Mouse (Mus musculus) mouse embryonic stem cell (cell line): ENCODE data around the gene Ccnd1.

Experiments
- in situ Hi-C, 2 experiments: fragments of 300-500 bp; cut with MboI; formaldehyde crosslinking; loops; 1 replicate in 1 of 2; 3 replicates in 1 of 2; pipeline ENCODE4 v1.14.3; 2019 to 2020; ENCODE audit warnings: low sequenced_read_pairs in 2 of 2, low pct_unique_long_range_greater_than_20kb in 1 of 2, mixed read lengths in 1 of 2; ENCODE audit not compliant: unreplicated experiment in 1 of 2

Ccnd1 gene

DNA sequence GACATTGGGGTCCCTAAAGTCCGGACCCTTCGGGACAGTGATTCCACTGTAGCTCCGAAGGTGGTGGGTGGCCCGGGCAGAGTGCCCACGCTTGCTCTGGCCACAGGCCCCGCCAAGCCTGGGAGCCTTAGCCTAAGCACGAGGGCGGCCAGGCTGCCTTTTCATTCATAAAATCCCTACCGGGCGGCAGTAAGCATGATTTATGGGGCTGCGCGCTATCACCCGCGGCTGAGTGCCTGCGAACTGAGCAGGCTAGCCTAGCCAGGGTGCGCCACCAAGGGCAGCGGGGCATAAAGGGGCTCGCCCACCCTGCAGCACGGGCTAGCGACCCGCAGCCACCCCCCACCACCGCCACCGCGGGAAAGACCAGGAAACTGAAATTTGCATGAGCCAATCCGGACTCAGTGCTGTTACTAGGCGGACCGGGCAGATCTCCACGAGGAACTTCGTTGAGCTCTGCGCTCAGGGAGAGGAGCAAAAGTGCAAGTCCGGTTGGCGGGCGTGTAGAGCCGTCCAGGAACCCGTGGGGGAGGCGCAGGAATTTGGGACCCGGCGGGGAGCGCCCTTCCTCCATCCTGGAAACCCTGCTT lies 1.6 kb upstream of the Ccnd1 start:
- in situ Hi-C loops: no loop called here

DNA sequence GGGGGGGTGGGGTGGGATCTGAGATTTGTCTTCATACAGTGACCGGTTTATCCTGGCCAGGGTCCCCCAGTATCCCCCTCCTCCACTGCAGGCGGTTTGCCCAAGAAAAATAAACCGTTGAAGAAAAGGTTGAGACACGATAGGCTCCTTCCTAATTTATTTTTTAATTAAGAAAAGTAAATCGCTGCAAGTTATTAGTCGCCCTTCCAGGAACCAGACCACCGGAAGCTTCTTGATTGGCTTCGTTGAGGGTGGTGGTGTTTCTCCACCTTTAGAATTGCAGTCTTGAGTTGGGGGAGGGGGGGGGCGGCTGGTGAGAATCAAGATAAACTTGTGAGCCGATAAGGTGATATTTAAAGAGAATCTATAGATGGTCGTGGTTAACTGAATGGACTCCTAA lies 860 bp upstream of the Ccnd1 start:
- in situ Hi-C loops: no loop called here

DNA sequence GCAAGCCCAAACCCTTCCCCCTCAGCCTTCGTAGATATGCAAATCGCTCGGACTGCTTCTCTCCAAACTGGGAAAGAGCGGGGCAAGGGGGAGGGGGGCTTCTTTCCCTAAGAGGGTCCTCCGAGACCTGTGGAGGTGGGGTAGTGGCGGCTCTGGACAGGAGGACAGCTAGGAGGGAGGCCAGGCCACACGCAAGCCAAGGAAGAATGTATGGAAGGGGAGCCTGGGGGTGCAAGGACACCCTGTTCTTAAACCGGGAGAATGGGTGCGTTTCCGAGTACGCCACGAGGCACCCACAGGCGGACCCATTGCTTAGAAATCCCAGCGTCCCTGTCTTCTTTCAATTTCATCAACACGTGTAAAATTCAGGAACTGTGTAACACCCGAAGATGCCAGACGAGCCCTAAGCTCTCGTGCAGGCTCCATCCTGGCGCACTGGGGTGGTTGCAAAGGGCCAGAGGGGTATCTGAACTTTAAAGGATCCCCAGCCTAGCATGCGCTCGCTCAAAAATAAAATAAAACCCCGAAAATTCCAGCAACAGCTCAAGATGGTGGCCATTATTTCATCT lies 362 bp upstream of the Ccnd1 start:
- in situ Hi-C loops: no loop called here

DNA sequence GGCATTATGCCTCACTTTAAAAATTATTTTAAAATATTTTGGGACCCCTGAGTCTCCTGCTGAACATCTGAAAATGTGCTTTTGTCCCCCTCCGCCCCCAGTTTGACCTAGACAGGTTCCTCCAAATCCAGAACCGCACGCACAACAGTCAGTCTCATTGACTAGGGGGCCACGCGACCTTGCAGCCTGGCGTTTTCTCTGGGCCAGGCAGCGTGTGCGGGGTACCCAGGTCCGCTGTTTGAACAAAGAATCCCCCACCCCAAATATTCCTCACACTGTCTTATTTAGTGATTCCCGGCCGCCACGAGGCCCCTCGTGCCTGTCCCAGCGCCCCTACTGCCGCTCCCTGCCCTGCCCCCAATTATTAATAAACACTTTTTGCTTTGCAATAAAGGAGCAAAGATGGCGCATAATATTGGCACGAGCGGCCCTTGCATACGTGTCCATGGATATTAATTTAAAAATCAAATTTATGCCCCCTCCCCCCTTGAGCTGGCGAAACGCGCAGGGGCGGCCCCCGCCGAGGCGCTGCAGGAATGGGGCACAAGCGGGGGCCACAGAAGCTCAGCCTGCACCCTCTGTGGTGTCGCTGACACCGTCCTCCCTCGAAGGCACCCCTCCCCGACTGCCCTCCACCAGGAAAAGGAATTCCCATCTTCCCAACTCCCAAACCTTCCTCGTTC lies 923 bp downstream of the Ccnd1 start:
- in situ Hi-C loops: loop anchor here (5.0 to 10.0 kb wide), 3 partner anchors 176 to 303 kb away; no protein-coding TSS in a partner anchor

DNA sequence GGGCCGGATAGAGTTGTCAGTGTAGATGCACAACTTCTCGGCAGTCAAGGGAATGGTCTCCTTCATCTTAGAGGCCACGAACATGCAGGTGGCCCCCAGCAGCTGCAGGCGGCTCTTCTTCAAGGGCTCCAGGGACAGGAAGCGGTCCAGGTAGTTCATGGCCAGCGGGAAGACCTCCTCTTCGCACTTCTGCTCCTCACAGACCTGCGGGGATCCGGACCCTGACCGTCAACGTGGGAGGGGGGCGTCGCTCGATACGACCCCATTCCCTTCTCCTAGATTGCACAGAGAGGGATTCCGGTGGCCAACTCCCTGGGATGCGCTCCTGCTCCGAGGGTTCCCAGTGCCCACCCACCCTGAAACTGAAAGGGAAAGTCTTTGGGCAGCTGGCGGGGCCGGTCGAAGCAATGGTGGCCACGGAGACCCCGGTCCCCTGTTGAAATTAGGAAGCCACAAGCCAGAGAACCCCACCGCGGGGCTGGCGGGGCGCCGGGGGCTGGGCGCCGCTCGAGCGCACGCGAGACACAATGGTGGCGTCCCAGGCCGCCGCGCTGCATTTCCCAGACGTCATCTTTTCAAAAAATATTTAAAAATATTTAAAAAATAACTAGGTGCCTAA lies 1.7 kb downstream of the Ccnd1 start:
- in situ Hi-C loops: loop anchor here (5.0 to 10.0 kb wide), 3 partner anchors 177 to 304 kb away; no protein-coding TSS in a partner anchor

DNA sequence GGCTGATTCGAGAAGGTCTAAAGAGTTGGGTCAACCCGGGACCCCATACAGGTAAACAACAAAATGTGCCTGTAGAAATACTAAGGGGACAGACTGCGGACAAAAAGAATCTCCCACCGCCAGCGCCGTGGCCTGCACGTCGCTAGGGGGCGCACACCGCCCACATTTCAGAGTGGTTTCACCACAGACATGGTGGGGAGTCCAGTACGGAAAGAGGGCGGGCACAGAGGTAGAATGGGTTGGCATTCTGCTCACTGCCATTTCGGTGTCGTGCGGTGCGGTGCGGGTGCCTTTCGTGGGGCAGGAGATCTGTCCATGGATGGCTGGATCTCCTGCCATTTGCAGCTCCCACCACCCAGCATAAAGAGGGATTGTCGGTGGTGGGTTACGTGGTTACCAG lies 2.2 kb downstream of the Ccnd1 start:
- in situ Hi-C loops: loop anchor here (5.0 to 10.0 kb wide), 3 partner anchors 177 to 305 kb away; no protein-coding TSS in a partner anchor

DNA sequence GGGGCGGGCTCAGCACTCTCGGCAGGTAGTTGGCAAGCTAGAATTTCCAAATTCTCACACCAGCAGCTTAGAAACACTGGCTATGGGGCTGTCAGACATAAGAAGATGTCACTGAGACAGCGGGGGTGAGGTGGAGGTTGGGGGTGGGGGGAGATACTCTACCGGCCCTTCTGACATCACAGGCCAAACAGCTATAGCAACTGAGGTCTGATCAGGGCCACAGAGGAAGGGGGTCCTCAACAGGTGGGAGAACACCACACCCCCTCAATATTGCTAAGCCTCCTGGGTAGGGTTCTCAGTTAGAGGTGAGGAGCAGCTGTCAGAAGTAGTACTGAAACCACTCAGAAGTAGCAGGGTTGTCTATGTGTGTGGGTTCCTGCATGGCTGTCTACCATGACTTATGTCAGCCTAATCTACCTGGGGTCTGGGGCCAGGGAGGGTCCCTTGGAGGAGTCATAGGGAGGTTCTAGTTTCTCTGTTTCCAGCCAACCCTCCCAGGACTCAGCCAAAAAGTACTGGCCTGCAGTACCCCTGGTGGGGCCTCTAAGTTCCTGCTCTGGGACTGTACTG lies 3.3 kb downstream of the Ccnd1 start:
- in situ Hi-C loops: loop anchor here (5.0 to 10.0 kb wide), 3 partner anchors 178 to 306 kb away; no protein-coding TSS in a partner anchor

DNA sequence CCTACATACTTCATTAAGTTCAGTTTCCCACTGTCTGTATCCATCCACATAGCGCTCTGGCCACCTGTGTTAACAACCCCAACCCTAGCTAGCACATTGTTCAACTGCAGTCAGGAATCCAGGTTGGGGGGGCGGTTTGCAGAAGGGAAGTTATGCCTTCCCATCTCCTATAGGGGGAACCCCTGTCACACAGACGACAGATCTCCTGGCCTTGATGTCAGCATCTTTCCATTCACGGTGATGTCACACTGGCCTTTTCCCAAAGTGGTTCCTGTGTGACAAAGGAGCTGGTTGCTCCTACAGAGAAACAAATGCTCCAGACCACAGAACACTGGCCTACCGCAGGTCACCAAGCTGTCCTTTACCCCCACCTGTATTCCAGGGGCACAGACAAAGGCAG lies 4.2 kb downstream of the Ccnd1 start:
- in situ Hi-C loops: loop anchor here (5.0 to 10.0 kb wide), 3 partner anchors 179 to 307 kb away; no protein-coding TSS in a partner anchor

DNA sequence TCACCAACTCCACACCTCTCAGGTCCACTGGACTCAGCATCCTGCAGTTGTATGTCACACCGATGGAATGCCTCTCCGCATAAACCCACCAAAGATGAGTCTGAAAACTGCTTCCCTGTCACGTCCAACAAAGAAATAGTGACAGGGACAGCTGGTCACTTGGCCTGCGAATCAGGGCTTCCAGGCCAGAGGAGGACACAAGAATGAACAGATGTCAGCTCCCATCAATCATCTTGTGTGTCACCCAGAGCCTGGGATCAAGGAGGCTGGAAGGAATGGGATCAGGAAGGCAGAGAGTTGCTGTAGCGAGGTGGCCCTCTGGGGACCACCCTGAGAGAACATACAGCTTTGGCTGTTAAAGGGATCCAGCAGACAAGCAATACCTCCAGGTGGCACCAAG lies 4.8 kb downstream of the Ccnd1 start:
- in situ Hi-C loops: loop anchor here (5.0 to 10.0 kb wide), 3 partner anchors 180 to 307 kb away; no protein-coding TSS in a partner anchor

DNA sequence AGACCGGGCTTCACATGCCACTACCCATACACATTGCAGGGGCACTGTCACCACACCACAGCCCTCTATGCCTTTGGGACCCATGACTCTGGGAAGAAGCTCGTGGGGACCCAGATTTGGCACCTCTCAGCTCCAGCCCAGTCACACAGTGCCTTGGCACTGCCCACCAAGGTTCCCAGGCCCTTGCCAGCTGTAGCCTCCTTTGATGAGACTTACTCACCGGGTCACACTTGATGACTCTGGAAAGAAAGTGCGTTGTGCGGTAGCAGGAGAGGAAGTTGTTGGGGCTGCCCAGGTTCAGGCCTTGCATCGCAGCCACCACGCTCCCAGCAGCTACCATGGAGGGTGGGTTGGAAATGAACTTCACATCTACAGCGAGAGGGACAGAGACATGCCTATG lies 5.9 kb downstream of the Ccnd1 start:
- in situ Hi-C loops: loop anchor here in 1 of 2 experiments (10.0 kb wide), 1 partner anchor 181 kb away; no protein-coding TSS in a partner anchor

DNA sequence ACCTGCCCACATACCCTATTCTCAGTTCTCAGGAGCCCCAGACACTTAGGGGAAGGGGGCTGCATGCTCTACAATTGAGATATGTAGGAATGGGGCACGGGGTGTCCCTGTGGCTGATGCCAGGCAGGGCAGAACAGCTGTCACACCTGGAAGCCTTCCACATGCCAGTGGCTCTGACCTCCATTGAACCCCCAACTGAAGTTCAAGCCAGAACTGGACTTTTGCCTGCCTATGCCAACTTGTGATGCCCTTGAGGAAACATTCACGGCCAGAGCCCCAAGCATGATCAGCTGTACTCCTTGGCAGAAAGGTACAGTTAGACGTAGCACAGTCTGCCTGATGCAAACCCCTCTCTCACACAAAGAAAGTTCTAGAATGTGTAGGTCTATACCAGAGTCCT lies 6.4 kb downstream of the Ccnd1 start:
- in situ Hi-C loops: loop anchor here in 1 of 2 experiments (10.0 kb wide), 1 partner anchor 181 kb away; no protein-coding TSS in a partner anchor

DNA sequence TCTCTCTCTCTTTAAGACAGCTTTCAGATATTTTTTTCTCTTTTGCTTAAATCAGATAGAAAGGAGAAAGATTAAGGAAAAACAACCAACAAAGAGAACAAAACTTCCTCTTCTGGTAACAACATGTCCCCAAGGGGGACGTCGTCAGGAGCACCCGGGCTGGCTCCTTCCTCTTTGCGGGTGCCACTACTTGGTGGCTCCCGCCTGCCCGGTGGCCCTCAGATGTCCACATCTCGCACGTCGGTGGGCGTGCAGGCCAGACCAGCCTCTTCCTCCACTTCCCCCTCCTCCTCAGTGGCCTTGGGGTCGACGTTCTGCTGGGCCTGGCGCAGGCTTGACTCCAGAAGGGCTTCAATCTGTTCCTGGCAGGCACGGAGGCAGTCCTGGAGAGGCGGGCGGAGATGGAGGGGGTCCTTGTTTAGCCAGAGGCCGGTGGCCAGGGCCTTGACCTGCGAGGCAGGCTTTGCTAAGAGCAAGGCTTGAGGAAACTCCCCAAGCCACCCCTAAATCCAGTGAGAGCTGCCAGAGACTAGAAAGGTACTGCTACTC lies 7.3 kb downstream of the Ccnd1 start:
- in situ Hi-C loops: loop anchor here in 1 of 2 experiments (10.0 kb wide), 1 partner anchor 182 kb away; no protein-coding TSS in a partner anchor

DNA sequence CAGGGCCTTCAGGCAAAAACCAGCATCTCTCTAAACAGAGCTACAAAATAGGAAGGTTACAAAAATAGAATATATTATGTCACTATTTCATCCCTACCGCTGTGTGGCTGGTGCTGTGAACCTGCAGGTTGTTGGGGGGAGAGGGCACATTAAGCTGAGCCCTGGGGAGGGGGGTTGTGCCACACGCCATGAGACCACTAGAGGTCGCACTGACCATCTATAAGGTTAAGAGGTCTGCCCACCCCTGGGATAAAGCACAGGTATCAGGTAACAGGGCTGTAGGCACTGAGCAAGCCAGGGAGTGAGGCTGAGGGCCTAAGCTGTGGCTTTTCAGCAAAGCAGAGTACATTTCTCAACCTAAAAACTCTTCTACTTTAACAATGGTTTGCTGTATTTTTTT lies 7.9 kb downstream of the Ccnd1 start:
- in situ Hi-C loops: loop anchor here in 1 of 2 experiments (10.0 kb wide), 1 partner anchor 183 kb away; no protein-coding TSS in a partner anchor

DNA sequence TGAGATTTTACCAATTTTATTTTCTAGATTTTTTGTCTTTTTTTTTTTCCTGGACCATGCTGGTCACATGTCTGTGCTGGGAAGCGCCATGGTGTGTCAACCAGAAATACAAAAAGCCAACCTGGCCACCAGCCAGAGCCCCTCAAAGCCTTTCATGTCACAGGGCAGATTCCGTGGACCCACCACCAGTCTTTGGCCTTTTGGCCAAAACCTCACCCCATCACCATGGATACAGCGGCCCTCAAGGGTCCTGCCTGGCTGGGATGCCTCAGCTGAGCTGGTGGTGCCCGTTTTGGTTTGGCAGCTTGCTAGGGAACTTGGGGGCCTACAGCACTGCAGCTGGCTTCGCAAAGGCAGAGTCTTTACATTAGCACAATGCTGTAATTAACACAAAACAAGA lies 9.8 kb downstream of the Ccnd1 start:
- in situ Hi-C loops: loop anchor here in 1 of 2 experiments (10.0 kb wide), 1 partner anchor 185 kb away; no protein-coding TSS in a partner anchor

DNA sequence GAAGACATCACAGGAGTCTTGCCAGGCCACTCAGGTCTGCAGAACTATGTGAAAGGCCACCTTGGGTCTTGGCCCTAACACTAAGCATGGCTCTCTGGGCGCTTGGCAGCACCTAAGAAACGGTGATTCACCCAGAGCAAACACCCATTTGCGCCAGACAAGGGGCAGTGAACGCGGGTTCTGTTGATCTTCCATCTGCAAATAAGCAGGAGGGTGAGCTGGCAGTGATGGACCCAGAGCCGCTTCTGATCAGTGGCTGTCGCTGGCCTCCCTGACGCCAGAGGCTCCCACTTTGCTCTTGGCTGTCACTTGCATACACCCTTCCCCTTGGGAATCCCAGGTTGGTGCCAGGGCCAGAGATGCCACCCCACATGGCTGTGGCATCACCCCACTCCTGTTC lies 10.2 kb downstream of the Ccnd1 start:
- in situ Hi-C loops: no loop called here

DNA sequence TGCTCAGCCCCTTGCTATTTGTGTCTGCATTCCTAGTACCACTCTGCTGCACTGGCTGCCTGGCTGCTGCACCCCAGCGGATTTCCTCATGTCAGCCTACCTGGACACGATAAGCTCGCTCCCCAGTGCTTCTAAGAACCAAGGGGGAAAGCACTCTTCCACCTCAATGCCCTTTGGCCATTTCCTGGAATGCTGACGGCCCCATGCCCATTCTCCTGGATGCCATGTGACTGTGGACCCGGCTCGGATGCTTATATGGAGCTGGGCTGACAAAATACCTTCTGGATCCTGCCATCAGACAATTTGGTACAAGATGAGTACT lies 10.9 kb downstream of the Ccnd1 start:
- in situ Hi-C loops: no loop called here

DNA sequence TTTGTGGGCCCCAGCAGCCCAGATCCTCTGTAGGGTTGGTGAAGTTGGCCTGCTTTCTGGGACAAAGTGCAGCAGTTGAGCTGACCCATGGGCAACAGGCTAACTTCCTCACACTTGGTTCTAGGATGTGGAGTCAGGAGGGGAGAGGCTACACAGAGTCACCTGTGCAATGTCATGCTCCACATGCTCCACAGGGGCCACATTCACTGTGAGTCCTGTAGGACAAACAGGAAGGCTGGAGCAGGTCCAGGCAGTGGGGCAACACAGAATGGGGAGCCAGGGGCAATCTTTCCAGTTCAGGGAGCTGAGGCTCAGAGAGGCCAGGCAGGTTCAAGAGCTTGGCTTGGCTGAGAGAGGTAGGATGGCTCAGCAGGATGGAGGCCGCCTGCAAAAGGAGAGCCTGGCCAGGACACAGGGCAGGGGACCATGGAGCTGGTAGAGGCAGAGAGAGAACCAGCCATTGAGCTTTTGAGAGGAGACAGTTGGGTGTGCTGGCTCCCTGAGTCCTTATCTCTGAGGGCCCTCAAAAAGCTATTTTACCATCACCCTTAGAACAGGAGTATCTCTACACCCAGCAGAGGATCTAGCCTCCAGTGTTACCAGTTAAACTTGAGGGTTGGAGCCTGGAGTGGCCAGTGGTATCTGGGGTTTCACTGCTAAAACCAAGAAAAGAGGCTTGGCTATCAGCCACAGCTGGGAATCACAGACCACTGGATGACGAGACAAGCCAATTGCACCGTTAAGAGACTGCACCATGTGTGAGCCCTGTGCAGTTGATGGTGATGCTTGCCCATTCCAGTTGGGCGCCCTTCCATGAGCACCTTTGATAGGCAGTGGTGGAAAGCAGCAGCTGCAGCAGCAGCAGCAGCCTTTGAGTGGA lies 11.5 kb downstream of the Ccnd1 start:
- in situ Hi-C loops: no loop called here

DNA sequence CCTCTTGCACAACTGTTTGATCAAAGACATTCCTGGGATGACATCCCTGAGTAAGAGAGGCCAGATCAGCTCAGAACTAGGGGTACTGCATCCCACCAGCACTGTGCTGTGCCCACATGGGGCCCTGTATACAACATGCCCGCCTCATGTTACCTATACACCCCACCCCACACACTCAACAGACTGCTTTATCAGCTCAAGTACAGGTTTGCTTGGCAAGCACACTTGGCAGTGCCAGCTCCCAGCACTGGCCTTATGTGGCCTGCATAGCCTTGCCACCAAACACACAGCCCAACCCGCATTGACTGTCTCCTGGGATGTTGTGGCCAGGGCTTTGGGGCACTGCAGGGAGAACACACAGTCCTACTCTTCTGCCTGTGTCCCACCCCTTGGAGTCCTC lies 12.1 kb downstream of the Ccnd1 start:
- in situ Hi-C loops: no loop called here
